ENCODE assay signal across 8 mouse cellular contexts in the genomic region with DNA sequence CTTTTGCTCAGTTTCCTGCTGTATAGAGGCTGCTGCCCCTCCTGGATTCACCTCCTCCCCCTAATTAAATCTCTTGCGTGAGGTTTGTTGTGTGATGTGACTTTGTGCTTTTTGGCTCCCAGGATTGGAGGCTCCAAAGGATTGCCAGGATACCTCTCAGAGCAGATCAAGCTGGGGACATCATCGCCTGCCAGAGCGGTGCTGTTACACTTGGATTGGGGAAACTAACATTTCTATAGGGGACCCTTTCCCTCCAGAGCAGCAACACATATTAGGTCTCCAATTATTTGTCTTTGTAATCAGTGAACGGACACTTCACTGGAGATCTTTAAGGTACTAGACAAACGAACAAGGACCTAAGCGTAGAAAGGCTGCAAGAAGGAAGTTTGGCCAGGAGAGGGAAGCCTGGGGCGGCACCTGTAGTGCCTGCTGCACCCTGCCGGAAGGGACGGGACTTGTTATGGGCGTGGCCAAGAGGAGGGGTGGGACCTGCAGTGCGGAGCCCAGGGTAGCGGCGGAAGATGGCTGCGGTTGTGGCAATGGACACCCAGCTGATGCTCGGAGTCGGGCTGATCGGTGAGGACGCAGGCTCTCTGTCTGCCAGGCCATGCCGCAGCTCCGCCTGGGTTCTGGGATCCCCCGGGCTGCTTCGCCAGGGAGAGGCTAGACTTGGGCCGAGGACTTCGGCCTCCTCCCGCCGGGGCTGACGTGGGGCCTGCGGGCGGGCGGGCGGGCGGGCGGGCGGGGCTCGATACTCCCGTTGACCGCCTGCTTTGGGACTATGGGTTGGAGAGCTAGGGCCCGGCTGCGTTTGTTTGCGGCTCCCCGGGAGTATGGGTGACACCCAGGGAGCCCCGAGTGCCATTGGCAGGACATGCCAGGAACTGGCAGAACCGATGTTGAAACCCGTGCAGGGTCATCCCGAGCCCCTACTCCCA. TPM values are rescaled to one million over a fixed set of nuclear protein-coding genes. Genes with fewer than 3 reads are reported as not detected.
DNase-seq lines count a peak whose midpoint lies in the region; ATAC-seq and TF ChIP-seq lines count a peak whose summit lies in the region.

A gene (plus strand): TSS at position 488 of the 938 bp plus-strand sequence.

- H3K4me2 ChIP-seq in embryonic facial prominence, embryonic 13.5 days = peak within 1 kb of the TSS; percentile 70
- H3K4me2 ChIP-seq in limb, embryonic 12.5 days = peak within 1 kb of the TSS; percentile 66
- H3K4me2 ChIP-seq in midbrain, embryonic 15.5 days = peak within 1 kb of the TSS; percentile 52

- H3K4me1 ChIP-seq in embryonic facial prominence, embryonic 13.5 days = peaks cover 9% of the 10 kb centered on the region
- 0 out of 2 replicates have a peak, but pooled peaks cover 3% of the 10 kb centered on the region for H3K4me1 ChIP-seq in kidney, adult 2 months (ENCODE audit: control insufficient read depth, insufficient read depth, low read length)
- H3K4me1 ChIP-seq in limb, embryonic 12.5 days (replicated peaks) = peaks cover 9% of the 10 kb centered on the region; the same call in 1 of the 2 replicates
- peaks cover 6% of the 10 kb centered on the region for H3K4me1 ChIP-seq in midbrain, embryonic 15.5 days
- peaks cover 4% of the 10 kb centered on the region; the same call in 1 of the 2 replicates for H3K4me1 ChIP-seq in spleen, adult 2 months (ENCODE audit: control insufficient read depth, insufficient read depth, insufficient read length)

- H3K27ac ChIP-seq in embryonic facial prominence, embryonic 13.5 days = no peak within 1 kb of the TSS
- peak within 1 kb of the TSS; percentile 36; the same call in 1 of the 2 replicates for H3K27ac ChIP-seq in kidney, adult 2 months (ENCODE audit: insufficient read depth, low read depth, low read length)
- H3K27ac ChIP-seq in limb, embryonic 12.5 days = no peak within 1 kb of the TSS
- peak within 1 kb of the TSS; percentile 75 for H3K27ac ChIP-seq in midbrain, embryonic 15.5 days
- peak within 1 kb of the TSS; percentile 56; the same call in 1 of the 2 replicates for H3K27ac ChIP-seq in spleen, adult 2 months (ENCODE audit: insufficient read depth, low read length)

- peak; percentile 95 for DNase-seq in 3134 (ENCODE audit: extremely low read depth, insufficient read length, low spot score)
- DNase-seq in adrenal gland, postnatal 36 days = peak; percentile 93 to 96
- DNase-seq in heart, adult 18-20 months = peak; percentile 96
- peak; percentile 95 for DNase-seq in kidney, adult 2 months
- peak; percentile 85 to 94 for DNase-seq in spleen, adult 2 months (ENCODE audit: low read depth in 1 of 2, low spot score in 2 of 2)

- H3K4me3 ChIP-seq in embryonic facial prominence, embryonic 13.5 days = peak within 1 kb of the TSS; percentile 67
- peak within 1 kb of the TSS; percentile 80 for H3K4me3 ChIP-seq in kidney, adult 2 months (ENCODE audit: insufficient read depth, low read depth, low read length)
- peak within 1 kb of the TSS; percentile 73 for H3K4me3 ChIP-seq in limb, embryonic 12.5 days (replicated peaks)
- H3K4me3 ChIP-seq in midbrain, embryonic 15.5 days = peak within 1 kb of the TSS; percentile 64
- H3K4me3 ChIP-seq in spleen, adult 2 months (ENCODE audit: extremely low read depth, insufficient read depth, insufficient read length) = peak within 1 kb of the TSS; percentile 96

- TF ChIP-seq CTCF in kidney, adult 2 months (conservative IDR thresholded peaks at IDR 0.05; ENCODE audit: insufficient read depth, insufficient read length, low read depth, low read length) = peak; percentile 70
- TF ChIP-seq CTCF in spleen, adult 2 months (IDR thresholded peaks at IDR 0.05; ENCODE audit: extremely low read depth, insufficient read depth, insufficient read length, insufficient replicate concordance) = peak; percentile 47; the same call in 1 of the 2 replicates

- peaks cover 12% of the 10 kb centered on the region for H3K36me3 ChIP-seq in embryonic facial prominence, embryonic 13.5 days
- H3K36me3 ChIP-seq in kidney, adult 2 months (ENCODE audit: control insufficient read depth, insufficient read depth, low read length) = no peaks in the 10 kb centered on the region
- peaks cover 16% of the 10 kb centered on the region; the same call in 1 of the 2 replicates for H3K36me3 ChIP-seq in limb, embryonic 12.5 days
- H3K36me3 ChIP-seq in midbrain, embryonic 15.5 days (replicated peaks) = 0 out of 2 replicates have a peak, but pooled peaks cover 6% of the 10 kb centered on the region
- H3K36me3 ChIP-seq in spleen, adult 2 months (ENCODE audit: control insufficient read depth, insufficient read depth, low read length) = peaks cover 9% of the 10 kb centered on the region

- 1% methylated on average over 45 of the region's 45 CpGs for WGBS in embryonic facial prominence, embryonic 13.5 days
- 3% methylated on average over 45 of the region's 45 CpGs for WGBS in kidney, adult 2 months
- 3% methylated on average over 45 of the region's 45 CpGs for WGBS in limb, embryonic 12.5 days
- WGBS in midbrain, embryonic 15.5 days = 1% methylated on average over 45 of the region's 45 CpGs
- WGBS in spleen, adult 2 months = 4% methylated on average over 45 of the region's 45 CpGs

- peak within 1 kb of the TSS; percentile 83 for H3K9ac ChIP-seq in embryonic facial prominence, embryonic 13.5 days
- H3K9ac ChIP-seq in limb, embryonic 12.5 days (replicated peaks) = peak within 1 kb of the TSS; percentile 82
- peak within 1 kb of the TSS; percentile 75 for H3K9ac ChIP-seq in midbrain, embryonic 15.5 days

- no peaks in the 10 kb centered on the region for H3K27me3 ChIP-seq in embryonic facial prominence, embryonic 13.5 days
- no peaks in the 10 kb centered on the region; the same call in 1 of the 2 replicates for H3K27me3 ChIP-seq in kidney, adult 2 months (replicated peaks; ENCODE audit: control insufficient read depth, insufficient read depth, low read length)
- no peaks in the 10 kb centered on the region for H3K27me3 ChIP-seq in limb, embryonic 12.5 days
- H3K27me3 ChIP-seq in midbrain, embryonic 15.5 days (replicated peaks) = no peaks in the 10 kb centered on the region
- H3K27me3 ChIP-seq in spleen, adult 2 months (ENCODE audit: control insufficient read depth, insufficient read depth, low read length) = no peaks in the 10 kb centered on the region

- peak; percentile 67 for TF ChIP-seq POLR2A in kidney, adult 2 months (IDR thresholded peaks at IDR 0.05; ENCODE audit: low read depth, low read length)
- peak; percentile 81 for TF ChIP-seq POLR2A in spleen, adult 2 months (IDR thresholded peaks at IDR 0.05; ENCODE audit: low read depth, low read length)

- no peaks in the 10 kb centered on the region for H3K9me3 ChIP-seq in embryonic facial prominence, embryonic 13.5 days
- H3K9me3 ChIP-seq in limb, embryonic 12.5 days = no peaks in the 10 kb centered on the region
- no peaks in the 10 kb centered on the region for H3K9me3 ChIP-seq in midbrain, embryonic 15.5 days

- peak; percentile 99 for ATAC-seq in embryonic facial prominence, embryonic 13.5 days (ENCODE audit: insufficient number of reproducible peaks, insufficient read depth, low FRiP score, low TSS enrichment, low read depth)
- peak; percentile 99 for ATAC-seq in limb, embryonic 12.5 days (ENCODE audit: insufficient number of reproducible peaks, insufficient read depth, low FRiP score, low TSS enrichment, low read depth)
- peak; percentile 100 for ATAC-seq in midbrain, embryonic 15.5 days (replicated peaks)

RNA-seq across cellular contexts. Expression of the gene that starts here (rescaled TPM):
- total RNA-seq in adrenal gland, postnatal 36 days (2021) = 10 to 100 TPM; 40.1 to 42.9 TPM
- 35.0 and 36.7 TPM in 2 replicates for polyA plus RNA-seq in embryonic facial prominence, embryonic 13.5 days (2015; fragmentation: Nextera tagmentation; extraction: Ambion mirVana)
- total RNA-seq in heart, adult 18-20 months (2021) = 10 to 100 TPM; 15.5 to 17.0 TPM
- polyA plus RNA-seq in kidney, adult 2 months (2012; rRNA removed) = 12.7 and 17.2 TPM in 2 replicates
- 31.4 and 34.2 TPM in 2 replicates for polyA plus RNA-seq in limb, embryonic 12.5 days (2016; fragmentation: Nextera tagmentation; extraction: Ambion mirVana)
- polyA plus RNA-seq in midbrain, embryonic 15.5 days (2015; fragmentation: Nextera tagmentation; extraction: Ambion mirVana) = 38.7 and 39.4 TPM in 2 replicates
- polyA plus RNA-seq in spleen, adult 2 months (2012; rRNA removed) = 3.8 and 4.7 TPM in 2 replicates

Comparison
In these comparisons a context has a peak if more than half of its experiments do, and no peak if none do; other contexts are left out.
1. H3K27ac ChIP-seq: peak in kidney, adult 2 months (single experiment), midbrain, embryonic 15.5 days (single experiment) and spleen, adult 2 months (single experiment); none in embryonic facial prominence, embryonic 13.5 days (single experiment) and limb, embryonic 12.5 days (single experiment).
2. Peak in every context shown above with its lines, with median percentiles within 50 percentile points of each other: DNase-seq, ATAC-seq, H3K4me2 ChIP-seq, H3K4me3 ChIP-seq and H3K9ac ChIP-seq.